Mouse (Mus musculus) left cerebral cortex, adult 6 months (tissue): ENCODE measurements around the gene Gm14288. TPM values are rescaled to one million over a fixed set of nuclear protein-coding genes. Genes with fewer than 3 reads are reported as not detected.

Experiments
- long read RNA-seq, 2 experiments: library from polyadenylated mRNA; unstranded; transcript quantifications; one replicate each; pipeline ENCODE4 v2.0.0; 2019 to 2020
- polyA plus RNA-seq: library from polyadenylated mRNA; unstranded; fragments of <200 nt; fragmentation: Nextera tagmentation; gene quantifications from 2 replicates; pipeline ENCODE4 v1.2.3, GENCODE M21; 2021

Gene Gm14288
- polyA plus RNA-seq, result 3.5 and 4.4 TPM in 2 replicates
- long read RNA-seq, experiment 1, transcript Gm14288-201 (3 exons, 3,438 nt), result major isoform, 20 of 24 reads
- long read RNA-seq, experiment 1, partial matches to known transcripts, result 0 of 24 reads
- long read RNA-seq, experiment 1, other reads (novel, unspliced or antisense), result 3 of 24 reads
- long read RNA-seq, experiment 2, transcript Gm14288-201 (3 exons, 3,438 nt), result major isoform, 5 of 6 reads
- long read RNA-seq, experiment 2, partial matches to known transcripts, result 0 of 6 reads
- long read RNA-seq, experiment 2, other reads (novel, unspliced or antisense), result 1 of 6 reads

GRCm38 (mm10) chr2:175800993-175801392 lies at the start of gene Gm14288:
Gene Gm14288 (minus strand): TSS chr2:175801093.

DNA sequence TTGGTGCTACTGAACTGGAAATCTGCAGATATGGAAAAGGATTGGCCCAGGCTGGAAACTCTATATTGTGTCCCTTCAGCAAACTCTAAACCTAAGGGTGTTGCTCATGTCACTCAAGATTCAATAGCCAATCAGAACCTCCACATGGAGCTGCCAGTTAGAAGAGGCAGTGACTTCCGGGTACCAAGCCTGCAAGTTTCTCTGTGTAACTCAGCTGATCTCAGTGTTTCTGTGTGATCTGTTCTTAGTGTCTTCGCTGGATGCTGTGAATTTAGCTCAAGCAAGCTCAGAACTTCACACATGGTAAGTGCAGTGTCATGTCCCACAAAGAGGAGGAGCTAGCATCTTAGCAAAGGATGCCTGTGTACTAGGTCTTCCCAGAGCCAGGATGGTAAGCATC lies 59.7 kb downstream of the Gm14288 start, which contains the start of gene Gm2007:
Gm2007 (plus strand) TSS at position 301 of the 400 bp plus-strand sequence.

Other genes starting within 250 kb of the Gm14288 start
- gene Gm11007, start 157.1 kb downstream of the Gm14288 start, polyA plus RNA-seq, result not detected in 2 replicates
- gene Zfp969, start 97.4 kb downstream of the Gm14288 start, polyA plus RNA-seq, result 20.9 and 23.4 TPM in 2 replicates
- not detected in 2 replicates for gene Gm2007, start 59.6 kb downstream of the Gm14288 start, polyA plus RNA-seq
- 24.9 and 25.0 TPM in 2 replicates for gene Gm6710, start 68.1 kb upstream of the Gm14288 start, polyA plus RNA-seq
- 0.72 and 0.92 TPM in 2 replicates for gene Zfp966, start 130.0 kb upstream of the Gm14288 start, polyA plus RNA-seq
- 29.6 and 32.9 TPM in 2 replicates for gene Gm2026, start 164.2 kb upstream of the Gm14288 start, polyA plus RNA-seq